Mouse (Mus musculus) CH12.LX (cell line): ENCODE measurements around the gene Ip6k1. TPM values are rescaled to one million over a fixed set of nuclear protein-coding genes. Genes with fewer than 3 reads are reported as not detected.

Experiments used
- DNase-seq: peaks from one replicate; pipeline ENCODE4 v3.0.0-alpha.2; 2013; ENCODE audit errors: extremely low read depth
- H3K27ac ChIP-seq: 2 replicates; pipeline ENCODE4 v1.5.1; 2012; ENCODE audit warnings: low read depth, mild to moderate bottlenecking, control low read depth, moderate library complexity; ENCODE audit not compliant: insufficient read depth
- H3K27me3 ChIP-seq: replicated peaks from 2 replicates; pipeline ENCODE3; 2012; ENCODE audit warnings: inconsistent platforms
- H3K36me3 ChIP-seq, 2 experiments: replicated peaks in 1 of 2; 2 replicates each; pipeline versions ENCODE3 to v1.6.1; 2012; ENCODE audit warnings: inconsistent platforms in 1 of 2, low read length in 1 of 2, mild to moderate bottlenecking in 1 of 2, mixed read lengths in 1 of 2, moderate library complexity in 1 of 2; ENCODE audit not compliant: control insufficient read depth in 1 of 2, insufficient read depth in 1 of 2
- H3K4me1 ChIP-seq, 2 experiments: 2 replicates each; pipeline ENCODE4 v1.6.1; 2012; ENCODE audit warnings: inconsistent platforms in 1 of 2, moderate library complexity in 1 of 2; ENCODE audit not compliant: insufficient read depth in 2 of 2, control insufficient read depth in 1 of 2
- H3K4me2 ChIP-seq: 2 replicates; pipeline ENCODE4 v1.6.1; 2012; ENCODE audit warnings: low read depth, mild to moderate bottlenecking, control low read depth; ENCODE audit not compliant: poor library complexity, insufficient read depth, severe bottlenecking
- H3K4me3 ChIP-seq, 3 experiments: fragments of 150-350 bp in 1 of 3; sonication (generic) in 1 of 3; replicated peaks in 1 of 3; 2 replicates each; pipeline versions ENCODE3 to v1.5.1; 2011 to 2012; ENCODE audit warnings: low read depth in 2 of 3, low read length in 2 of 3, mild to moderate bottlenecking in 2 of 3, moderate library complexity in 2 of 3, control low read depth in 1 of 3, improper control_type of control experiment in 1 of 3, inconsistent platforms in 1 of 3, mixed read lengths in 1 of 3; ENCODE audit not compliant: poor library complexity in 1 of 3
- H3K79me2 ChIP-seq: replicated peaks from 2 replicates; pipeline ENCODE4 v1.6.1; 2012; ENCODE audit warnings: mild to moderate bottlenecking, moderate library complexity; ENCODE audit not compliant: control insufficient read depth, poor library complexity, insufficient read depth, severe bottlenecking; ENCODE audit errors: extremely low read depth
- H3K9ac ChIP-seq: 2 replicates; pipeline ENCODE4 v1.6.1; 2012; ENCODE audit warnings: low read depth, mild to moderate bottlenecking, control low read depth, moderate library complexity; ENCODE audit not compliant: insufficient read depth
- H3K9me3 ChIP-seq: replicated peaks from 2 replicates; pipeline ENCODE3; 2012; ENCODE audit warnings: low read length, inconsistent platforms, mixed read lengths
- CHD1 ChIP-seq: IDR thresholded peaks from 2 replicates; pipeline ENCODE4 v1.6.1; 2012; ENCODE audit warnings: low read depth, low read length, improper control_type of control experiment, inconsistent platforms
- E2F4 ChIP-seq: IDR thresholded peaks from 2 replicates; pipeline ENCODE4 v1.6.1; 2011; ENCODE audit warnings: low read depth, low read length, improper control_type of control experiment; ENCODE audit not compliant: insufficient replicate concordance
- ETS1 ChIP-seq: conservative IDR thresholded peaks from 2 replicates; pipeline ENCODE4 v1.6.1; 2012; ENCODE audit warnings: low read depth, mild to moderate bottlenecking, inconsistent platforms, low read length, improper control_type of control experiment, moderate library complexity
- IRF4 ChIP-seq: IDR thresholded peaks from 2 replicates; pipeline ENCODE4 v1.6.1; 2014; ENCODE audit warnings: low read depth, mild to moderate bottlenecking, inconsistent platforms, low read length, improper control_type of control experiment
- JUN ChIP-seq: IDR thresholded peaks from 2 replicates; pipeline ENCODE4 v1.6.1; 2011; ENCODE audit warnings: low read depth, mild to moderate bottlenecking, low read length, improper control_type of control experiment, moderate library complexity; ENCODE audit not compliant: insufficient read depth
- KAT2A ChIP-seq: IDR thresholded peaks from 2 replicates; pipeline ENCODE4 v1.6.1; 2012; ENCODE audit warnings: low read length, improper control_type of control experiment, inconsistent platforms; ENCODE audit not compliant: insufficient replicate concordance
- MEF2A ChIP-seq: IDR thresholded peaks from 2 replicates; pipeline ENCODE4 v1.6.1; 2014; ENCODE audit warnings: low read depth, mild to moderate bottlenecking, inconsistent platforms, low read length, improper control_type of control experiment, borderline replicate concordance
- MXI1 ChIP-seq: IDR thresholded peaks from 2 replicates; pipeline ENCODE4 v1.6.1; 2011; ENCODE audit warnings: mild to moderate bottlenecking, low read depth, low read length, improper control_type of control experiment
- MYC ChIP-seq: IDR thresholded peaks from 2 replicates; pipeline ENCODE4 v1.6.1; 2011; ENCODE audit warnings: low read depth, mild to moderate bottlenecking, improper control_type of control experiment, low read length
- NELFE ChIP-seq: IDR thresholded peaks from 2 replicates; pipeline ENCODE4 v1.6.1; 2011; ENCODE audit warnings: low read depth, low read length, improper control_type of control experiment
- RCOR1 ChIP-seq: conservative IDR thresholded peaks from 2 replicates; pipeline ENCODE4 v1.6.1; 2012; ENCODE audit warnings: low read depth, mild to moderate bottlenecking, inconsistent platforms, low read length, improper control_type of control experiment
- SIN3A ChIP-seq: IDR thresholded peaks from 2 replicates; pipeline ENCODE4 v1.6.1; 2012; ENCODE audit warnings: low read length, improper control_type of control experiment, inconsistent platforms
- SMC3 ChIP-seq: IDR thresholded peaks from 2 replicates; pipeline ENCODE4 v1.6.1; 2011; ENCODE audit warnings: low read depth, low read length, improper control_type of control experiment
- TBP ChIP-seq: conservative IDR thresholded peaks from 2 replicates; pipeline ENCODE4 v1.6.1; 2011; ENCODE audit warnings: low read depth, low read length, improper control_type of control experiment
- TCF12 ChIP-seq: IDR thresholded peaks from 2 replicates; pipeline ENCODE4 v1.6.1; 2014; ENCODE audit warnings: low read depth, mild to moderate bottlenecking, inconsistent platforms, low read length, improper control_type of control experiment
- USF1 ChIP-seq: IDR thresholded peaks from 2 replicates; pipeline ENCODE4 v1.6.1; 2014; ENCODE audit warnings: low read depth, mild to moderate bottlenecking, inconsistent platforms, low read length, improper control_type of control experiment
- USF2 ChIP-seq: conservative IDR thresholded peaks from 2 replicates; pipeline ENCODE4 v1.6.1; 2011; ENCODE audit warnings: low read depth, low read length, improper control_type of control experiment
- ZMIZ1 ChIP-seq: IDR thresholded peaks from 2 replicates; pipeline ENCODE4 v1.6.1; 2012; ENCODE audit warnings: low read depth, mild to moderate bottlenecking, inconsistent platforms, low read length, improper control_type of control experiment
- ZNF384 ChIP-seq: IDR thresholded peaks from 2 replicates; pipeline ENCODE4 v1.6.1; 2012; ENCODE audit warnings: low read depth, low read length, improper control_type of control experiment, inconsistent platforms
- dilution Hi-C: fragments of 300-500 bp; cut with MboI; formaldehyde crosslinking; loops from 2 replicates; pipeline ENCODE4 v1.14.3; 2020; ENCODE audit warnings: low sequenced_read_pairs; ENCODE audit not compliant: extremely low pct_unique_long_range_greater_than_20kb, extremely low pct_ligation_motif_present
- in situ Hi-C: fragments of 300-500 bp; cut with MboI; formaldehyde crosslinking; loops from 3 replicates; pipeline ENCODE4 v1.14.3; 2019; ENCODE audit warnings: low sequenced_read_pairs, low pct_ligation_motif_present, low pct_unique_long_range_greater_than_20kb, mixed read lengths
- polyA plus RNA-seq: library from polyadenylated mRNA; unstranded; fragments of >175 nt; gene quantifications from 2 replicates; pipeline ENCODE4 v1.2.1, GENCODE M21; 2012; ENCODE audit warnings: low read depth; ENCODE audit not compliant: insufficient read length
- total RNA-seq, 2 experiments: library from RNA; depleted of rRNA; stranded (reverse); fragments of 300-350 nt in 1 of 2; fragments of >200 nt in 1 of 2; gene quantifications; 2 replicates each; pipeline ENCODE4 v1.2.3; 2012 to 2014

Gene Ip6k1
- total and polyA plus RNA-seq, 3 experiments, result 26.0 to 40.7 (median 27.1) TPM

- peaks cover 2 to 32% of the 10 kb centered on the region in 2 experiments; a peak in 2 of 4 replicates for H3K4me1 ChIP-seq
- in situ Hi-C loops, result no loop called here
- DNase-seq, result no peak
Measured at GRCm38 (mm10) chr9:108047601-108048565, 45.6 kb downstream of the Ip6k1 start.

GRCm38 (mm10) chr9:108048566-108048955, 46.3 kb downstream of the Ip6k1 start:
- Histone ChIP-seq H3K9me3 (no peaks in the 10 kb centered on the region), H3K9ac (peak overlapping the region; percentile 64), H3K36me3 (peaks cover 46 to 71% of the 10 kb centered on the region in 2 experiments), H3K79me2 (no peaks in the 10 kb centered on the region), H3K27me3 (no peaks in the 10 kb centered on the region), H3K27ac (no peak overlapping the region), H3K4me2 (peak overlapping the region; percentile 73), H3K4me1 (peaks cover 2 to 37% of the 10 kb centered on the region in 2 experiments; a peak in 2 of 4 replicates), H3K4me3 (peak overlapping the region; percentile 21 to 53 (median 38))
- dilution Hi-C loops, result no loop called here
- in situ Hi-C loops, result no loop called here
- DNase-seq, result no peak
- TF ChIP-seq USF1, result no peak
- TF ChIP-seq KAT2A, result no peak
- TF ChIP-seq TBP, result no peak
- no peak for TF ChIP-seq IRF4
- TF ChIP-seq E2F4, result no peak
- TF ChIP-seq NELFE, result no peak
- no peak for TF ChIP-seq ZNF384
- TF ChIP-seq ZMIZ1, result no peak
- no peak for TF ChIP-seq MEF2A

More at GRCm38 (mm10) chr9:108047601-108048565, 45.6 kb downstream of the Ip6k1 start:
- TF ChIP-seq RCOR1 (no peak), USF2 (no peak), MXI1 (no peak), ETS1 (no peak), ZNF384 (no peak), SIN3A (no peak), KAT2A (no peak), CHD1 (no peak), JUN (no peak), SMC3 (no peak), USF1 (no peak), TCF12 (no peak), MYC (no peak), IRF4 (no peak)
- H3K9ac ChIP-seq, result no peak overlapping the region
- H3K4me3 ChIP-seq, result peak overlapping the region in 1 of 3 experiments; percentile 21
- no peaks in the 10 kb centered on the region for H3K9me3 ChIP-seq
- H3K4me2 ChIP-seq, result no peak overlapping the region
- no peak overlapping the region for H3K27ac ChIP-seq
- dilution Hi-C loops, result no loop called here
- no peaks in the 10 kb centered on the region for H3K79me2 ChIP-seq
- H3K27me3 ChIP-seq, result no peaks in the 10 kb centered on the region
- H3K36me3 ChIP-seq, result peaks cover 41 to 71% of the 10 kb centered on the region in 2 experiments
